Mouse (Mus musculus): ENCODE results near the gene Alcam. TPM values are rescaled to one million over a fixed set of nuclear protein-coding genes. Genes with fewer than 3 reads are reported as not detected.

Gene Alcam
- polyA plus RNA-seq, 1 experiment, result 3.0 TPM

DNA sequence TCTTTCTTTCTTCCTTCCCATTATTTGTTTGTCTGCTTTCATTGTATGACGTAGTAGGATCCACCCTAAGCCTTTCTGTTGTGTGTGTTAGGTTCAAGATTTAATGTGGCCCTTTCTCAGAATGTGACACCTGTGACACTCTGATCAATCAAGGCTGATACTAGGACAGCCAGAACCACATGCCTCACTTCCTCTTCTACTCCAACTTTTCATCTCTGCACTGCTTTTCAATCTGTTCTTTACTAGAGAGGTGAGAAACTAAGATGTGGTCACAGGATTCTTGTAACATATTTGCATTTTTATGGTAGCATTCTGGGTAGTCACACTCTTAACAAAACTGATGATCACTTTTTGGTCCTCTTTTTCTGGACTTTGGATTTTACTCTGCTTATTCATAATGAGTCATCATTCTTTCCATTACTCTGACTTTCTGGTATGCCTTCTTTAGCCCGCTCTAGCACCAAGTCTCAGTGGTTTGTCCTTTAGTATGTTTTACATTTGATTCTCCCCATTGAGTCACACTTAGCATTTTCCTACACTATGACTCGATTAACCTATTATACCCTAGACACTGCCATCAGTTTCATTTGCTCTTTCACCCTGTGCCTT is 161.3 kb downstream of the Alcam start:
- DNase-seq (ENCODE audit: low read depth, low spot score), result no peak
- WGBS, result 80% methylated on average over 3 of the region's 3 CpGs

DNA sequence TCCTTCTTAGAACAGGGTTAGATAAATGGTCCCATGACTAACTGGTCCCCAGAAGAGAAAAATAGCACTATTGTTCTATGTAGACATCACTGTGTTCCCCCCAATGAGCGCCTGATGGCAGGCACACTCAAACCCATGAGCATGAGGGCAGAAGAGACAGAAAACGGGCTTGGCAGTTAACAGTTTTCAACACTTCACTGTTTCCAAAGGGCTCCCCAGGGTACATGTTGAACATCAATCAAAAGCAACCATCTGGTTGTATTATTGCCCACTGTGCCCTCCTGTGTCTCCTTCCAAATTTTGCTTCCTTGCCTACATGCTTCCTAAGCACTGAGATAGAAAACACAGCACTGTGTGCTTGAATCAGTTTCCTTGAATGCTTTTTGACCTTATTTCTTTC is 173.7 kb downstream of the Alcam start:
- 93% methylated on average over 2 of the region's 2 CpGs for WGBS
- no peak for DNase-seq (ENCODE audit: low read depth, low spot score)

DNA sequence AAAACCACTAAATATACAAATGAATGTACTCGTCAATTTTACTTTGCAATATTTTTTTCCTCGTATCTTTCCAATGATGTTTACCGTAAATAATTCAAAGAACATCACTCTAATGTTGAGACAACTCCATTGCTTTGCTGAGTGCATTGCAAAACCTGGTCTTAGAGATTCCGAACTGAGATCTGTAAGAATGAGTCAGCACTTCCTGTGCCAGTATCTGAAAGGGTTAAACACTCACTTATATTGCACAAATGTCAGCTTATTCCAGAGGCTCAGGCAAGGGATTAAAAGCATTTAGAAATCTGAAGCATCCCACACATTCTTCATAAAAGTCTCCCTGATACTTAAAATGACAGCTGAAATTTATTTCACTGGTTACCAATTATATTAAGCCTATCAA is 188.8 kb downstream of the Alcam start:
- 89% methylated on average over 4 of the region's 4 CpGs for WGBS
- no peak for DNase-seq (ENCODE audit: low read depth, low spot score)

DNA sequence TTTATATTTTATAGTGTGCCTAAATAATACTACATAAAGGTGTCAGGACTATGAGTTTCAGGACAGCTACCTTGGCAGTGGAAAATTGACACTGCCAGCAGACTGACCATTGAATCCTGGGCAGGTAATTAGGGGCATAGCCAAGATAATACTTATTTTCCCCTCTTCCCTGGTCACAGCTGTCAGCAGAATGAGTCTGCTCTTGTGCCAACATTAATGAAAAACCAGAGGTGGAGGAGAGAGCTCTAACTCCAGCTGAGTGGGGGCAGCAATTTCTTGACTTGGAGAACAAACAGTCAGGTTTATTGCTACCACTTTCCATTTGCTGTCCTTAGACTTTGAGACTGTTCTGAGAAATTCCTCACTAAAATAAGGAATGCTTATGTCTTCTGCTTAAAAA is 190.1 kb downstream of the Alcam start:
- no peak for DNase-seq (ENCODE audit: low read depth, low spot score)

DNA sequence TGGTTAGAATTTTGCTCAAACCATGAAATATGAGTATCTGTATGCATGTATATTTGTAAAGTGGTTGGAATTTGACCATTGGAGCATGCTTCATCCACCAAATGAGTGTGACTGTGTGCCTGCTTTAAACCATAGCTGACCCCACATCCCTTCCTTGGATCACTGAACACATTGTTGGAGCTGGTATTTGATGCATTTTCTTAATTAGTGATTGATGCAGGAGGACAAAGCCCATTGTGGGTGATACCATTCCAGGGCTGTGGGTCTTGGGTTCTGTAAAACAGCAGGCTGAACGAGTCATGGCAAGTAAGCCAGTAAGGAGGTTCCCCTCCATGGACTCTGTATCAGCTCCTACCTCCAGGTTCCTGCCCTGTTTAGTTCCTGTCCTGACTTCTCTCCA is 191.3 kb downstream of the Alcam start:
- 86% methylated on average over 1 of the region's 1 CpGs for WGBS
- no peak for DNase-seq (ENCODE audit: low read depth, low spot score)

DNA sequence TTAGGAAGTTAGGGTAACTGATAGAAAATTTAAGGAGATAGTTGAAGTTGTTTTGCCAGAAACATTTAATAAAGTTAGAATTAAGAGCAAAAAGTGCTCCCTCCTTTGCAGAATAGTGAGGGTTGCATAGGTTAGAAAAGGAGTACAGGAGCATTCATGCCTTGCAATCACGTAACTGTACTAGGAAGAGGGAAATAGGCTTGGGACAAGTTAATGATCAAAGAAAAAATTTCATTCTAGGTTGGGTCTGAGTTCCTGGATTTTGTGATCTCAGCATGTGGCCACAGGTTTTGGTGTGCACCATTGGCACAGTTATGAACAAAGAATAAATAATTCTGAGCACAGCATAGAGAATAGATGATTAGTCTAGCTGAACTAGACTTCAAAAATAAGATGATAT is 192.1 kb downstream of the Alcam start:
- WGBS, result 94% methylated on average over 1 of the region's 1 CpGs
- DNase-seq (ENCODE audit: low read depth, low spot score), result no peak

DNA sequence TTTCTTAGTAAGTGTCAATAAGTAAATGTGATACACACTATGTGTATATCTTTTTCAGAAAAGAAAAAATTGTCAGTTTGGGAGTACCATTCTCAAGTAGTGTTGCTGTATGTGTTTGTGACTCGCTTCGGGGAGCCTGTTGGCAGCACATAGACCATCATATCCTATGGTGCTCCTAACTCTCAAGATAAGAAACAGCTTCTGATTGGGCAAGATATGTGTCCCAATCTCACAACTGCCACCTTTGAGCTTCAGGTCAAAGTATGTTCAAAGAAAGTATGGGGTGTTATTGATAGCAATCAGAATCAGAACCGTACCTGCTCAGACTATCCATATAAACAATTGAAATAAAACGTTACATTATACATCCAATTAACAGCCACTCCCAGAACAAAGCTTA is 202.9 kb downstream of the Alcam start:
- WGBS, result 69% methylated on average over 4 of the region's 4 CpGs
- DNase-seq (ENCODE audit: low read depth, low spot score), result no peak

DNA sequence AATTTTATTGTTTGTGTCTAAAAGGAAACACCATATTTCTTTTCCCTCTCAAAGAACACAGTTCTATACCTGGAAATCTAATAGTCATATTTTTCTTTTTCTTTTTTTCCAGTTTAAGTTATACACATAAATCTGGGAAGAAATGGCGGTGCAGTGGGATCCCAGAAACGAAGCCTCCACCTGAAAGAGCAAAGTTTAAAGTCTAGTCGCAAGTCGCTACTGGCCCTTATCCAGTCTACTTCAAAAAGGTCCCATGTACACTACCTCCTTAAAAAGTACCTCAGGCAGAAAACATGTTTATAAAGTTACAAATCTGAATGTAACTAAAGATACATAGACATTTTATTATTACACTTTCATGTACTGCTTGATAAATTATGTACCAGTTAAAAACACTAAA is 203.7 kb downstream of the Alcam start:
- no peak for DNase-seq (ENCODE audit: low read depth, low spot score)
- 90% methylated on average over 4 of the region's 4 CpGs for WGBS

DNA sequence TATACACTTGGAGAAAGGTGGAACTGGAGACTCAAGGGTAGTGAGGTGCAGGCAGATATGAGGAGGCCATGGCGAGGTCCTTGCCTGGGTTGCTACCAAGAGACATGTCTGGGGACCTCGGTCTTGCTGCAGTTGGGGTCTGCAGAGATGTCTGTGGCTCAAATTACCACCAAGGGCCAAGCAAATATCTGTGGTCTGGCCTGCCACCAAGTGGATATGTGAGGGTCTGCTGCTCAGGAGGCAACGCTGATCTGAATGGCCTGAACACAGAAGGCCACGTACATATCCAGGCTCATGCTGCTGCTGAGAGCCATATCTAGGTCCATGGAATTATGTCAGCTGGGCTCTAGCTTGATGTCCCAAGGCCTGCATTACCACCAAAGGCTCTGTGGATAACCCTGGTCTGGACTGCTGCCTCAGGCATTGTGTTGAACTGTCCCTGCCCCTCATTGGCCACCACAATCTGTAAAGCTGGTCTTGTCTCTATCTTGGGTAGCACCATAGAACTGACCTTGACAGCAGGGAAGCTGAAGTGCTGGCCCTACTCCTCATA is 210.4 kb downstream of the Alcam start:
- WGBS, result 82% methylated on average over 4 of the region's 4 CpGs
- no peak for DNase-seq (ENCODE audit: low read depth, low spot score)

DNA sequence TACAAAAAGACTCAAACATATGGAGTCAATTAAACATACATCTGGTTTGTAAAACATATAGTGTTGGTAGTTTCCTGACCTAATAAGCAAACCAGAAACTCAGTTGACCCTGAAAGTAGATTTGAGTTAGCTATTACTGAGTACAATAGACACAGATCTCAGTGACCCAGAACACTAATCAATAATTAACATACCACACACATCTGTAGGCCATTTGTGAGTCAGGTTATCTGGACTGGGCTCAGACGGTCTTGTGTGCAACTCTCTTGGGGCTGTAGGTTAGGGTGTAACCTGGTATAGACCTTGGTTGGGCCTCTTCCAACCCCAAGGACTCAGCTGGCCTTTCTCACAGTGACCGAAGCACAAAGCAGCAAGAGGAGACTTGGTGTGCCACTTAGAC is 211.7 kb downstream of the Alcam start:
- no peak for DNase-seq (ENCODE audit: low read depth, low spot score)
- whole genome bisulfite sequencing, result 65% methylated on average over 2 of the region's 2 CpGs

DNA sequence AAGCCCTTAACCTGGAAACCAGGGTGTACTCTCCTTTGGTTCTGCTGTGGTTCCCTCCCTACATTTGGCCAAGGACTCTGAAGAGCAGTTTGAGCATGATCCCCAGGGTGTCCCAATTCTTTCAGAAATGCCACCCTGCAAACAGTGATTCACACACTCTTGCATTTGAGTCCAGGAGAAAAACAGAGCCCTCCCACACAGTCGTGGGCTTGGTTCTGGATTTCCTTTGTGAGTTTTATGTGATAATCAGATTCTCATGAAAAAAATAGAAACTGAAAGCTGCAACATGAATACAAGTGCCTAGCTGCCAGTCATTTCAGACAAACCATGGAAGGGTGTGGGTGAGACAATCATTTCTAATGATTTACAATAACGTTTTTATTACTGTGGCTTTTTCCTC is 223.9 kb downstream of the Alcam start:
- WGBS, result 7% methylated on average over 2 of the region's 2 CpGs
- DNase-seq (ENCODE audit: low read depth, low spot score), result no peak

DNA sequence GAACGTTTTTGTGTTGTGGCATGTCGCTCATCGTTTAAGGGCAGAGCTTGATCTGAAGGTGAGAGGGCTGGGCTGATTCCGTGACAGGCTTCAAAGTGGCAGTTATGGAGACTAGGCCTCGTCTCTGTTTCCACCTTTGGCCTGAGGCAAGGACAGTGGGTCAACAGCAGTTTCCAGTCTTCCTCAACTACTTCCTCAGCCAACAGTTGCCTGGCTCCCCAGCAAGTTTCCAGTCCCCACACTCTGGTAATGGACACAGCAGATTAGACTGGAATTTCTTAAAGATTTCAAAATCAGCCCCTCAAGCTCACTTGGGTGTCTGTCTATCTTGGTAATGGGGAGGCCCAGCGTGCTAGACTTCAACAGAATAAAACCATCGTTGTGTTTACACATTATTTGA is 224.4 kb downstream of the Alcam start:
- DNase-seq (ENCODE audit: low read depth, low spot score), result no peak
- 60% methylated on average over 7 of the region's 7 CpGs for WGBS

DNA sequence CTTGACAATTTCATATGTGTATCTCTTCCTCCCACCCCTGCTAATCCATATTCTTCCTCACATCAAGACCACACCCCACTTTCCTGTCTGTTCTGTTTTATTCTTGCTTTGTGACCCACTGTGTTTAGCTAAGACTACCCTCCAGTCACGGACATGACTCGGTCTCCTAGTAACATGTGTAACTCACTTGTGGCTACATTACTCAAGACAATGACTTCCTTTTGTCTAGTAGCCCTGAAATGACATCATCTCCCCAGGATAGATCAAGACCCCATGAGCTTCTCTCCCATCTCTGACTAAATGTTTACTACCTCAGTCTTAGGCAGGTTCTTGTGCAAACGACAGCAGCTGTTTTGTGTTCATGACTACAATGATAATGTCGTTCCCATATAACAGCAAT is 231.0 kb downstream of the Alcam start:
- DNase-seq (ENCODE audit: low read depth, low spot score), result no peak
- WGBS, result 70% methylated on average over 4 of the region's 4 CpGs

DNA sequence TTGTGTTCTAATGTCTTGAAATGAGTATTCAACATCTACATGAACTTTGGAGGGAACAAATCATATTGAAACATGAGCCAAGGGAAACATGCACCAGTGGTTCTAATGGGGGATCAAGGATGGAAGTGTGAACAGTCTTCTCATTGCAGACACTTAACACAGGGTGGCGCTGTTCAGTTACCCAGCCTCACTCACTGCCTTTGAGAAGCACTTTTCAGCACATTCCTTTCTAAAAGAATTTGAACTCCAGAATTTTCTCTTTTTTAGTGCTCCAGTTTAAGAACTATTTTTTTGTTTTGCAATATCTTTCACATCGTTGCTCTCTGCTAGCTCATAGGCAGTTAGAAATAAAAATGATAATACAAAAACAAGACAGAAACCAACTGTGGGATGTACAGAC is 234.8 kb downstream of the Alcam start:
- DNase-seq (ENCODE audit: low read depth, low spot score), result no peak
- 17% methylated on average over 2 of the region's 2 CpGs for WGBS

DNA sequence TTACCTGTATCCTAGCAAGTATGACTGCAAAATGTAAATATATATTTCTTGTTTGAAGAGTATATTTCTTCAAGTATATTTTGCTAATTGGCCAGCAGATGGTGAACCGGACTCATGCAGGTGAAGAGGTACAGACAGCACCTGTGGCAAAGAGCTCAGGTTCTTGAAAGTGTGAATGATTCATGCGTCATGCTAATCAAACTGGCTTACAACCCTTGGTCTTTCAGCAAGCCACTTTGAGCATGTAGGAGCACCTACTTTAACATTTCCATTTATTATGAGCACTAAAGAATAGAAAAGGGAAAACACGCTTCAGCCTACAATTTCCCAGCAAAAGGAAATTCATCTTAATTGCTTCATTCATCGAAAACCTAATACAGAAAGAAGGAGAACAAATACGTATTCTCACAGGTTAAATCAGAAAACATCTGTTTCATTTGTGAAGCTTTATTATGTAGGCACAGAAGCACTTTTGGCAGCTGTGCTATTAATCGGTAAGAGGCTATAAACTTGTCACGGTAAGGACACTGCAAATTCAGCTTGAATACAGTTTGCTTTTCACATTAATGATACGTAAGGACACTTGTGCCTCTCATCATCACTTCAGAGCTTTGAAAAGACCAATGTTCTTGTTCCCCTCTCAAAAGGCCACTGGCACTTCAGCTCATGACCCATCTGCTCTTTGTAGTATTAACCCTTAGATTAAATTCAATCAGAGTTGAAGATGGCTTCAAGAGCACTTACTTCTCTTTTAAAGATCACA is 242.8 kb downstream of the Alcam start:
- no peak for DNase-seq (ENCODE audit: low read depth, low spot score)
- WGBS, result 76% methylated on average over 8 of the region's 8 CpGs

DNA sequence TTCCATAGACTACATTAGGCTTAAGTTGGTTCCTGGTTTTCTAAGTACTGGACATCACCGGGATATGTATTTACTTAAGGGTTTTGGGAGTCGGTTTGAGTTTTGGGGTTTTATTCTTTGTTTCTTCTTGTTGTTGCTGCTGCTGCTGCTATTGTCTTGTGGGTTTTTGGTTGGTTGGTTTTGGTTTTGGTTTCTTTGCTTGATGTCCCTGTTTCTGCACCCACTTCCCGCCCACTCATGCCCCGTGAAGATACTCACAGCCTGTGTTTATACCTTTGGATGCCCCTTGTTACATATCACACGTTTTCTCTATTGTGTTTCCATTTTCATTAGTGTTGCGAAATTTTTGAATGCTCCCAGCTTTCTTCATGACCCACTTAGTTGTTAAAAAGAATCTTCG is 253.8 kb downstream of the Alcam start:
- DNase-seq (ENCODE audit: low read depth, low spot score), result no peak
- WGBS, result 82% methylated on average over 7 of the region's 7 CpGs
